Mouse (Mus musculus) gastrocnemius, adult 18-20 months (tissue): Measurements from ENCODE around the gene Capn13. TPM values are rescaled to one million over a fixed set of nuclear protein-coding genes. Genes with fewer than 3 reads are reported as not detected.
"Not testable (repeated sequence)": the region's sequence is repeated elsewhere in the genome, so short reads cannot be mapped to it uniquely, and the experiment has no call there.

ENCODE experiments used
- DNase-seq: peaks from one replicate; pipeline ENCODE4 v3.0.0; 2021; ENCODE audit warnings: low spot score
- total RNA-seq, 2 experiments: library from RNA; stranded (reverse); gene quantifications; 2 replicates each; pipeline ENCODE4 v1.2.3; 2021

The Capn13 gene
- total RNA-seq, 2 experiments from 2014 or later, result not detected

DNA sequence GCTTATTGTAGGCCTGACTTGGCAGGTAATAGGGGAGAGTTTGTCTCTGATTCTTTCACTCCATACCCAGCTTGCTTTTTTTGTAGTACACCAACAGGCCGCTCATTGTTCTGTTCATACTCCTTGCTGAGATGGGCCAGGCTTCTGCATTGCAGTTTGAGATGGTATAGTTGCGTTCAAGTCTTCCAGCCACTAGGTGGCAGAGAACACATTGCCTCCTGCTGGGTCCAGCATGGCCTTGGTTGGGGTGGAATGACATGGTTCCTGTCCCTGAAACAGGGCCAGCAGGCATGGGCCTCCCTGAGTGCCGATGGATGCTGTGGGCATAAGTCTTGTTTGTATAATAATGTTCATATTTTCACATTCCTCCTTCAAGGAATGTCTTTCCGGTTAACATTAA, 122.9 kb downstream of the Capn13 start:
- no peak for DNase-seq

GRCm38 (mm10) chr17:73275066-73275465, 125.6 kb downstream of the Capn13 start:
- no peak for DNase-seq

DNA sequence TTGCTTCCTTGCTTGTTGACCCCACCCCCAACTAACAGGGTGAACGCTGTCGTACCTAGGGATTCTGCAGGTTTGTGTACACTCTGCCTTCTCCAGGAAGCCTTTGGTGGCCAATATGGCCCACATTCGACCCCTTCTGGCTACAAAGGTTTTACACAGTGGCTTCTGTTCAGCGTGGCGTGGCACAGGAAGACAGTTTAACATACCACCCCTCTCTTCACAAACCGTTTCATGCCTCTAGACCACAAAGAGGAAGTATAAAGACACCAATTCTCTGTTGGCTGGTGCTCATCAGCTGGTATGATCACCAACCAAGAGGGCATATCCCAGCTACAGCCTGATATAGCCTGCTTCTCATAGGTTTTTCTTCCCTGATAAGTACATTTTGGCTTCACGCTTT, 126.9 kb downstream of the Capn13 start:
- DNase-seq, result no peak

- no peak for DNase-seq
These were observed 128.7 kb downstream of the Capn13 start for GRCm38 (mm10) chr17:73271797-73272600.

GRCm38 (mm10) chr17:73270871-73271796, 129.5 kb downstream of the Capn13 start:
- DNase-seq, result no peak

DNA sequence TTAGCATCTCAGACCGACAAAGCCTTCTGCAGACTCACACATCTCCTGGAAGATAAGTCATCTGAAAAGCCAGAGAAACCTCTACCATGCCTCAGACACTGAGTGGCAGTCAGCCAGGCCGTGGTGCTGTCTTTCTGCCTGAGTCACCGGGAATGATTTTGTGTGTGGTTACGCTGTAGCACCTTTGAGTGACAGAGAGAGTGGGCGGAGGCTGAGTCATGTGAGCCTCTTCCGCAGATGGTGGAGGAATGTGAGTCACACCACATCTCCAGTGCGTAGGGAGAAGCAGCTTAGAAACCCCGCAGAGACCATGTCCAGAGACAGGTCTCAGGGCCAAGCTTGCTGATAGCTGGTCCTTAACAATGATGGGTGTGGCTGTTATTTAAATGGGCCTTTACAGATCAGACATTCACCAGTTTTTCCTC, 137.6 kb downstream of the Capn13 start:
- DNase-seq, result no peak

DNA sequence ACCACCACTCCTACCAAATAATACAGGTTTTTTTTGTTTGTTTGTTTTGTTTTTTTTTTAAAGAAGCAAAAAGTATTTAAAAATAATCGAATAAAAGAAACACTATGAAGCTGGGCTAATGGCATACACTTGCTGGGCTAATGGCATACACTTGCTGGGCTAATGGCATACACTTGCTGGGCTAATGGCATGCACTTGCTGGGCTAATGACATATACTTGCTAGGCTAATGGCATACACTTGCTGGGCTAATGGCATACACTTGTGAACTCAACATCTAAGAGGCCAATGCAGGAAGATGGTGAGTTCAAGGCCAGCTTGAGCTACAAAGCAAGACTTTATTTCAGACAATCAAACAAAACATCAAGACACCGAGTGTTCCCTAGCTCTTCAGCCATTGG, 138.1 kb downstream of the Capn13 start:
- no peak for DNase-seq

DNA sequence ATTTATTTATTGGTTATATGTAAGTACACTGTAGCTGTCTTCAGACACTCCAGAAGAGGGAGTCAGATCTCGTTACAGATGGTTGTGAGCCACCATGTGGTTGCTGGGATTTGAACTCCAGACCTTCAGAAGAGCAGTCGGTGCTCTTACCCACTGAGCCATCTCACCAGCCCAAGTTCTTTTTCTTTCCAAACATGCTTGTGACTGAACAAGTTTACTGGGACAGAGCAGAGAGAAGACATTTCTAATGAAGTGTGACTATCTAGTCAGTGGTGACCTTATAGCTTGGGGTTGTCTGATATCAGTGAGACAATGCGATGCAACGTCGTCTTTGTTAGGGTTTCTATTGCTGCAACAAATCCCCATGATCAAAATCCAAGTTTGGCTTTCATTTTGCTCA, 141.4 kb downstream of the Capn13 start:
- not testable (repeated sequence) for DNase-seq

GRCm38 (mm10) chr17:73258620-73259019, 142.0 kb downstream of the Capn13 start:
- no peak for DNase-seq
